Mouse (Mus musculus): ENCODE measurements around the gene Tmem229a. TPM values are rescaled to one million over a fixed set of nuclear protein-coding genes. Genes with fewer than 3 reads are reported as not detected.

Tmem229a gene
- polyA plus RNA-seq, 1 experiment from 2014 or later, result 0.05 TPM

- 65% methylated on average over 5 of the region's 5 CpGs for WGBS
- H3K27me3 ChIP-seq (replicated peaks), result peaks cover 24% of the 10 kb centered on the region
- H3K9me3 ChIP-seq, result no peaks in the 10 kb centered on the region
- H3K4me3 ChIP-seq, result no peak overlapping the region
- no peak overlapping the region for H3K9ac ChIP-seq
- no peak for ATAC-seq (ENCODE audit: extremely low read depth, insufficient number of reproducible peaks, low FRiP score, low TSS enrichment)
- H3K27ac ChIP-seq (replicated peaks), result no peak overlapping the region
- peaks cover 11% of the 10 kb centered on the region for H3K4me1 ChIP-seq
- no peak overlapping the region for H3K4me2 ChIP-seq
- H3K36me3 ChIP-seq, result no peaks in the 10 kb centered on the region
Measured at GRCm38 (mm10) chr6:24952341-24952740, 3.8 kb downstream of the Tmem229a start.

- H3K9ac ChIP-seq, result no peak overlapping the region
- H3K4me1 ChIP-seq, result peaks cover 10% of the 10 kb centered on the region
- H3K4me2 ChIP-seq, result no peak overlapping the region
- no peaks in the 10 kb centered on the region for H3K9me3 ChIP-seq
- WGBS, result 71% methylated on average over 2 of the region's 2 CpGs
- ATAC-seq (ENCODE audit: extremely low read depth, insufficient number of reproducible peaks, low FRiP score, low TSS enrichment), result no peak
- H3K36me3 ChIP-seq, result no peaks in the 10 kb centered on the region
- H3K4me3 ChIP-seq, result no peak overlapping the region
- H3K27me3 ChIP-seq (replicated peaks), result peaks cover 22% of the 10 kb centered on the region
- no peak overlapping the region for H3K27ac ChIP-seq (replicated peaks)
Measured at GRCm38 (mm10) chr6:24950669-24951068, 5.4 kb downstream of the Tmem229a start.

- Histone ChIP-seq H3K9me3 (peaks cover 15% of the 10 kb centered on the region; the same call in 1 of the 2 replicates), H3K4me1 (no peaks in the 10 kb centered on the region), H3K4me2 (no peak overlapping the region), H3K4me3 (no peak overlapping the region), H3K36me3 (no peaks in the 10 kb centered on the region), H3K9ac (no peak overlapping the region), H3K27ac (replicated peaks) (no peak overlapping the region), H3K27me3 (replicated peaks) (no peaks in the 10 kb centered on the region)
- WGBS, result 78% methylated on average over 11 of the region's 11 CpGs
- no peak for ATAC-seq (ENCODE audit: extremely low read depth, insufficient number of reproducible peaks, low FRiP score, low TSS enrichment)
Measured at GRCm38 (mm10) chr6:24925076-24925785, 30.9 kb downstream of the Tmem229a start.

GRCm38 (mm10) chr6:24913591-24913990 lies 42.5 kb downstream of the Tmem229a start:
- Histone ChIP-seq H3K4me1 (no peaks in the 10 kb centered on the region), H3K27ac (replicated peaks) (no peak overlapping the region), H3K4me3 (no peak overlapping the region), H3K27me3 (replicated peaks) (no peaks in the 10 kb centered on the region), H3K36me3 (no peaks in the 10 kb centered on the region), H3K9ac (no peak overlapping the region), H3K9me3 (no peaks in the 10 kb centered on the region), H3K4me2 (no peak overlapping the region)
- 78% methylated on average over 2 of the region's 2 CpGs for WGBS
- no peak for ATAC-seq (ENCODE audit: extremely low read depth, insufficient number of reproducible peaks, low FRiP score, low TSS enrichment)

- no peaks in the 10 kb centered on the region for H3K36me3 ChIP-seq
- H3K9me3 ChIP-seq, result no peaks in the 10 kb centered on the region
- H3K27ac ChIP-seq (replicated peaks), result no peak overlapping the region
- no peak overlapping the region for H3K4me3 ChIP-seq
- H3K4me1 ChIP-seq, result no peaks in the 10 kb centered on the region
- H3K4me2 ChIP-seq, result no peak overlapping the region
- H3K9ac ChIP-seq, result no peak overlapping the region
- no peaks in the 10 kb centered on the region for H3K27me3 ChIP-seq (replicated peaks)
- no peak for ATAC-seq (ENCODE audit: extremely low read depth, insufficient number of reproducible peaks, low FRiP score, low TSS enrichment)
Measured at GRCm38 (mm10) chr6:24910728-24911105, 45.4 kb downstream of the Tmem229a start.

- WGBS, result 58% methylated on average over 2 of the region's 2 CpGs
- H3K36me3 ChIP-seq, result no peaks in the 10 kb centered on the region
- no peaks in the 10 kb centered on the region for H3K27me3 ChIP-seq (replicated peaks)
- no peak overlapping the region for H3K4me3 ChIP-seq
- H3K4me1 ChIP-seq, result no peaks in the 10 kb centered on the region
- no peak overlapping the region for H3K27ac ChIP-seq (replicated peaks)
- H3K4me2 ChIP-seq, result no peak overlapping the region
- ATAC-seq (ENCODE audit: extremely low read depth, insufficient number of reproducible peaks, low FRiP score, low TSS enrichment), result no peak
- no peaks in the 10 kb centered on the region for H3K9me3 ChIP-seq
- H3K9ac ChIP-seq, result no peak overlapping the region
Measured at GRCm38 (mm10) chr6:24910016-24910727, 45.9 kb downstream of the Tmem229a start.

GRCm38 (mm10) chr6:24907824-24908223 lies 48.3 kb downstream of the Tmem229a start:
- Histone ChIP-seq H3K4me1 (no peaks in the 10 kb centered on the region), H3K27ac (replicated peaks) (no peak overlapping the region), H3K4me3 (no peak overlapping the region), H3K27me3 (replicated peaks) (no peaks in the 10 kb centered on the region), H3K4me2 (no peak overlapping the region), H3K9ac (no peak overlapping the region), H3K9me3 (no peaks in the 10 kb centered on the region), H3K36me3 (no peaks in the 10 kb centered on the region)
- 52% methylated on average over 2 of the region's 2 CpGs for whole genome bisulfite sequencing
- no peak for ATAC-seq (ENCODE audit: extremely low read depth, insufficient number of reproducible peaks, low FRiP score, low TSS enrichment)

- no peaks in the 10 kb centered on the region for H3K9me3 ChIP-seq
- H3K36me3 ChIP-seq, result no peaks in the 10 kb centered on the region
- no peaks in the 10 kb centered on the region for H3K4me1 ChIP-seq
- no peak overlapping the region for H3K9ac ChIP-seq
- no peak overlapping the region for H3K4me3 ChIP-seq
- no peaks in the 10 kb centered on the region for H3K27me3 ChIP-seq (replicated peaks)
- no peak for ATAC-seq (ENCODE audit: extremely low read depth, insufficient number of reproducible peaks, low FRiP score, low TSS enrichment)
- 78% methylated on average over 3 of the region's 3 CpGs for WGBS
- H3K4me2 ChIP-seq, result no peak overlapping the region
- H3K27ac ChIP-seq (replicated peaks), result no peak overlapping the region
Measured at GRCm38 (mm10) chr6:24905101-24905500, 51.0 kb downstream of the Tmem229a start.

Other genes starting within 250 kb of the Tmem229a start
- not detected in 2 replicates for gene Hyal6, start 223.1 kb downstream of the Tmem229a start, polyA plus RNA-seq (2015; fragmentation: Nextera tagmentation; extraction: Ambion mirVana)
- not detected in 2 replicates for gene Hyal4, start 208.0 kb downstream of the Tmem229a start, polyA plus RNA-seq (2015; fragmentation: Nextera tagmentation; extraction: Ambion mirVana)
- not detected in 2 replicates for gene Spam1, start 165.1 kb downstream of the Tmem229a start, polyA plus RNA-seq (2015; fragmentation: Nextera tagmentation; extraction: Ambion mirVana)
- not detected in 2 replicates for gene Hyal5, start 98.3 kb downstream of the Tmem229a start, polyA plus RNA-seq (2015; fragmentation: Nextera tagmentation; extraction: Ambion mirVana)